Mouse (Mus musculus): Measurements from ENCODE around the gene Bag1.
A peak's percentile ranks its signal among the peaks of the same experiment; 100 is the strongest.

Bag1 gene

GRCm38 (mm10) chr4:40948160-40948708 is at the start of gene Bag1, which contains the start of gene Chmp5:
Gene Bag1 (minus strand): TSS chr4:40948294.
Gene Chmp5 (plus strand): TSS chr4:40948407.
- peak; percentile 97 for DNase-seq (ENCODE audit: low read depth, low spot score)
- peaks cover 5% of the 10 kb centered on the region; the same call in 1 of the 2 replicates for H3K36me3 ChIP-seq (ENCODE audit: control insufficient read depth, insufficient read depth, low read length, poor library complexity, severe bottlenecking)
- no peaks in the 10 kb centered on the region for H3K27me3 ChIP-seq (ENCODE audit: control insufficient read depth, insufficient read depth, low read length, poor library complexity, severe bottlenecking)

- no peaks in the 10 kb centered on the region for H3K27me3 ChIP-seq (ENCODE audit: control insufficient read depth, insufficient read depth, low read length, poor library complexity, severe bottlenecking)
- no peak for DNase-seq (ENCODE audit: low read depth, low spot score)
- H3K36me3 ChIP-seq (ENCODE audit: control insufficient read depth, insufficient read depth, low read length, poor library complexity, severe bottlenecking): peaks cover 15% of the 10 kb centered on the region; the same call in 1 of the 2 replicates
Observed at GRCm38 (mm10) chr4:40996302-40996701, 48.2 kb upstream of the Bag1 start.

DNA sequence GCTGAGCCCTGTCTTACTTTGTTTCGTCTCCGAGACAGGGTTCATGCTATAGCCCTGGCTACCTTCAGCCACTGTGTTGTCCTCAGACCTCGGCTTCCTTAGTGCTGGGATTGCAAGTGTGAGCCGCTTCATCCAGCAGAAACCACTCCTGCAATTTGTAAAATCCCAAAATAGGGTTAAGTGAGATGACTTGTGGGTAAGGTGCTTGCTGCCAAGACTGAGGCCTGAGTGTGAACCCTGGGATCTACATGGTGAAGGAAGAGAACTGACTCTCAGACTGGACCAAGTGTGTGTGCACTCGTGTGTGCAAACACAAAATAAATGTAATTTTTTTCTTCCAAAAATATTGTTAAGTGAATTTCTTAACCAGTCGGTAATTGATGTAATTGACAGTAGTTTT is 41.5 kb upstream of the Bag1 start:
- Histone ChIP-seq H3K36me3 (ENCODE audit: control insufficient read depth, insufficient read depth, low read length, poor library complexity, severe bottlenecking) (peaks cover 22% of the 10 kb centered on the region), H3K27me3 (ENCODE audit: control insufficient read depth, insufficient read depth, low read length, poor library complexity, severe bottlenecking) (no peaks in the 10 kb centered on the region)
- no peak for DNase-seq (ENCODE audit: low read depth, low spot score)

DNA sequence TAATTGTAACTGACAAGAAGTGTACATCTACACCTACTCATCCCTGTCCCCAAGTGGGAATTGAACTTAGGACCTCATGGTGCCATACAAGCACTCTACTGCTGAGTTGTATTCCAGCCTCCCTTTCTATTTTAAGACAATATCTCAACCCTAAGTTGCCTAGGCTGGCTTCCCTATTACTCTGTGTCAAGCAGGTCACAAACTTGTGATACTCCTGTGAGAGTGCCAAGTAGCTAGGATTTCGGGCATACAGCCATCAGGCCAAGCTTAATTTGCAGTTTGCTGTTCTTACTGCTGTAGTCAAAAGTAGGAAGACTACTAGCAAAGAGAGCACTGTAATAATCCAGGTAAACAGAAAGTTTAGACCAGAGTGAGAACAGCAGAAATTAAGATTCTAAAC is 35.6 kb upstream of the Bag1 start:
- peaks cover 24% of the 10 kb centered on the region; the same call in 1 of the 2 replicates for H3K36me3 ChIP-seq (ENCODE audit: control insufficient read depth, insufficient read depth, low read length, poor library complexity, severe bottlenecking)
- no peaks in the 10 kb centered on the region for H3K27me3 ChIP-seq (ENCODE audit: control insufficient read depth, insufficient read depth, low read length, poor library complexity, severe bottlenecking)
- DNase-seq (ENCODE audit: low read depth, low spot score): no peak

DNA sequence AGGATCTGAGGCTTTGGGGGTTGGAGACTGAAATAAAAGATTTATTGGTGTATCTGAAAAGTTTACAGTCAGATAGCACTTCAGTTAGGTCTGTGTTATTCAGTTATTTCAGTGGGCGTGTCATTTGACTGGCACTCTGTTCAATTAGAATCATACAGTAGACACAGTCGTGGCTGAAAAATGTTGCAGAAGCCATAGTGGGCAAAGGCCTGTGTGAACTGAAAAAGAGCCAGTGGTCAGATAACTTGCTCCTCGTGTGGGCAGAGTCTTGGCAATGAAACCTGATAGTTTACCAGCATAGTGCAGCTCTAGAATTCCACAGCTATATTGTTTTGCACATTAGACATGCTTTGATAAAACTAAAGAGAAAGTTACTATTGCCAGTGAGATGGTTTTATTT is 34.4 kb upstream of the Bag1 start:
- Histone ChIP-seq H3K36me3 (ENCODE audit: control insufficient read depth, insufficient read depth, low read length, poor library complexity, severe bottlenecking) (peaks cover 22% of the 10 kb centered on the region; the same call in 1 of the 2 replicates), H3K27me3 (ENCODE audit: control insufficient read depth, insufficient read depth, low read length, poor library complexity, severe bottlenecking) (no peaks in the 10 kb centered on the region)
- DNase-seq (ENCODE audit: low read depth, low spot score): no peak

- peaks cover 22% of the 10 kb centered on the region; the same call in 1 of the 2 replicates for H3K36me3 ChIP-seq (ENCODE audit: control insufficient read depth, insufficient read depth, low read length, poor library complexity, severe bottlenecking)
- no peaks in the 10 kb centered on the region for H3K27me3 ChIP-seq (ENCODE audit: control insufficient read depth, insufficient read depth, low read length, poor library complexity, severe bottlenecking)
- no peak for DNase-seq (ENCODE audit: low read depth, low spot score)
Observed at GRCm38 (mm10) chr4:40979430-40979829, 31.3 kb upstream of the Bag1 start.

- peaks cover 19% of the 10 kb centered on the region; the same call in 1 of the 2 replicates for H3K36me3 ChIP-seq (ENCODE audit: control insufficient read depth, insufficient read depth, low read length, poor library complexity, severe bottlenecking)
- H3K27me3 ChIP-seq (ENCODE audit: control insufficient read depth, insufficient read depth, low read length, poor library complexity, severe bottlenecking): no peaks in the 10 kb centered on the region
- DNase-seq (ENCODE audit: low read depth, low spot score): no peak
Observed at GRCm38 (mm10) chr4:40976651-40977050, 28.6 kb upstream of the Bag1 start.

DNA sequence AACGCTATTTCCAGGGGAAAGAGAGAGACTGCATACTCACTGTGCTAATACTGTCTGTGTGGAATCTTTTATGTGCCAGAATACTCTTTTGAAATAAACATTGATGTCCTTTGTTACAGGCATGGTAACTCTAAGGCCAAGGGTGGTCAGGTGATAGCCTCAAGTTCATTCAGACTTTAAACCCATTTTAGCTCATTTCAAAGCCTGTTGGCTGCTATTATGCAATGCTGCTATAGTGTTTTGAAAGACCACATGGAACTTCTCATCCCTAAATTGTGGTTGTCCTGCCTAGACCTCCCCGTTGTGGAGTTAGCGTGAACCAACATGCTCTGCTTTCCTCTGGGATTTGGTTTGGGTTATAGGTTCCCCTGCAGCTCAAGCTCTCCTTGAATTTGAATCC is 27.6 kb upstream of the Bag1 start:
- Histone ChIP-seq H3K36me3 (ENCODE audit: control insufficient read depth, insufficient read depth, low read length, poor library complexity, severe bottlenecking) (peaks cover 15% of the 10 kb centered on the region; the same call in 1 of the 2 replicates), H3K27me3 (ENCODE audit: control insufficient read depth, insufficient read depth, low read length, poor library complexity, severe bottlenecking) (no peaks in the 10 kb centered on the region)
- no peak for DNase-seq (ENCODE audit: low read depth, low spot score)

DNA sequence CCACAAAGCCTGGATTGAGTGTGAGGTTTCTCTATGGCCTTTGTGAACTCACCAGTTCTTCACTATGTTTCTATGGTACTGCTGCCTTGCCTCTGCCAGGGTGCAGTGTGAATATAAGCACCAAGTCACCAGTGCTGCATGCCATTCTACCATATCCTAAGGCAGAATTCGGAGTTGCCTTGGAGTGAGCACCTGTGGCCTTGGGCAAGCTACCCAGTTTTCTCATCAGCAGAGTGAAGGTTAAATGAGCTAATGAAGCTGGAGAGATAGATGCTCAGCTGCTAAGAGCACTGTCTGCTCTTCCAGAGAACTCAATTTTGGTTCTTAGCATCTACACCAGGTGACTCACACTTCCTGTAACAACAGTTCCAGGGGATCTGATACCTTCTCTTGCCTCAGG is 25.9 kb upstream of the Bag1 start:
- Histone ChIP-seq H3K36me3 (ENCODE audit: control insufficient read depth, insufficient read depth, low read length, poor library complexity, severe bottlenecking) (peaks cover 9% of the 10 kb centered on the region; the same call in 1 of the 2 replicates), H3K27me3 (ENCODE audit: control insufficient read depth, insufficient read depth, low read length, poor library complexity, severe bottlenecking) (no peaks in the 10 kb centered on the region)
- DNase-seq (ENCODE audit: low read depth, low spot score): no peak

GRCm38 (mm10) chr4:40971744-40972143 is 23.6 kb upstream of the Bag1 start:
- Histone ChIP-seq H3K27me3 (ENCODE audit: control insufficient read depth, insufficient read depth, low read length, poor library complexity, severe bottlenecking) (no peaks in the 10 kb centered on the region), H3K36me3 (ENCODE audit: control insufficient read depth, insufficient read depth, low read length, poor library complexity, severe bottlenecking) (peaks cover 3% of the 10 kb centered on the region; the same call in 1 of the 2 replicates)
- DNase-seq (ENCODE audit: low read depth, low spot score): peak; percentile 80

DNA sequence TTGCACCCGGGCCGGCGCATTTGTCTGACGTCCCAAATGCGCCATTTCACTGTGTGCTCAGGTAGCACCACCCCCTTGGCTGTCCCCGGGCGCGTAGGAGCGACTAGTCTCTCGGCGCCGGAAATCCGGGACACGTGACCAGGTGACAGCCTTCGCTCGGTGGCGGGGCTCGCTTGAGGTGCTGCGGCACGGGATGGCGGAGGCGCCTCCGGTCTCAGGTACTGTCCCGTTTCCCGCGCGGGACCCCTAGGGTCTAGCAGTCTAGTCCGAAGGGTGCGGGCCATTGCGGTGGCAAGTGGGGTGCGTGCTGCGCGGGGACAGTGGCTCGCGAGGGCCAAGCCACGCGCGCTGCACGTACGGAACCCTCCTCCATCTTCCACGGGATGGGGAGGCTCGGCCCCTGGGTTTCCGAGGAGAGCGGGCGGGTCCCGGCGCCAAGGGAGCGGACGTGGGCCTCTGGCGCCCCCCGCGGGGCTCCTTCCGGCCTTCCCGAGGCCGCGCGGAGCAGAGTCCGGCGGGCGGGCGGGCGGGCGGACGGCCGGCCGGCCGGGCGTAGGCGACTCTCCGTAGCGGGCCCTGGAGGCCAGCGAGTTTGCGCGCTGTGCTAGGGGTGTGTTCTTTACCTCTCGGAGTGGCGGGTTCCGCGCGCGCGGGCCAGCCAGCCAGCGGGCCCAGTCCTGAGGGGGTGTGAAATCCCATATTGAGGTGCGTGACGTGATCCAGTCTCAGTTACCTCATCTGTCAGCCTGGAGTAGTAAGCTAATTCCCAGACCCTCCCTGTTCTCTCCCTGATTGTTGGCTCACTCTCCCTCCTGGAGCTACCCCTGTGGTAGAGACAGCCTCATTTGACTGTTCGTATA is 23.0 kb upstream of the Bag1 start, which contains the start of gene Nfx1:
Gene Nfx1, plus strand, starts transcription at position 65 of the 860 bp plus-strand sequence.
- Histone ChIP-seq H3K27me3 (ENCODE audit: control insufficient read depth, insufficient read depth, low read length, poor library complexity, severe bottlenecking) (no peaks in the 10 kb centered on the region), H3K36me3 (ENCODE audit: control insufficient read depth, insufficient read depth, low read length, poor library complexity, severe bottlenecking) (no peaks in the 10 kb centered on the region)
- peak; percentile 96 for DNase-seq (ENCODE audit: low read depth, low spot score)

- H3K27me3 ChIP-seq (ENCODE audit: control insufficient read depth, insufficient read depth, low read length, poor library complexity, severe bottlenecking): no peaks in the 10 kb centered on the region
- DNase-seq (ENCODE audit: low read depth, low spot score): no peak
- 0 out of 2 replicates have a peak, but pooled peaks cover 2% of the 10 kb centered on the region for H3K36me3 ChIP-seq (ENCODE audit: control insufficient read depth, insufficient read depth, low read length, poor library complexity, severe bottlenecking)
Observed at GRCm38 (mm10) chr4:40970592-40970841, 22.4 kb upstream of the Bag1 start.

GRCm38 (mm10) chr4:40969781-40970591 is 21.9 kb upstream of the Bag1 start:
- peak; percentile 42 for DNase-seq (ENCODE audit: low read depth, low spot score)
- 0 out of 2 replicates have a peak, but pooled peaks cover 2% of the 10 kb centered on the region for H3K36me3 ChIP-seq (ENCODE audit: control insufficient read depth, insufficient read depth, low read length, poor library complexity, severe bottlenecking)
- H3K27me3 ChIP-seq (ENCODE audit: control insufficient read depth, insufficient read depth, low read length, poor library complexity, severe bottlenecking): no peaks in the 10 kb centered on the region

DNA sequence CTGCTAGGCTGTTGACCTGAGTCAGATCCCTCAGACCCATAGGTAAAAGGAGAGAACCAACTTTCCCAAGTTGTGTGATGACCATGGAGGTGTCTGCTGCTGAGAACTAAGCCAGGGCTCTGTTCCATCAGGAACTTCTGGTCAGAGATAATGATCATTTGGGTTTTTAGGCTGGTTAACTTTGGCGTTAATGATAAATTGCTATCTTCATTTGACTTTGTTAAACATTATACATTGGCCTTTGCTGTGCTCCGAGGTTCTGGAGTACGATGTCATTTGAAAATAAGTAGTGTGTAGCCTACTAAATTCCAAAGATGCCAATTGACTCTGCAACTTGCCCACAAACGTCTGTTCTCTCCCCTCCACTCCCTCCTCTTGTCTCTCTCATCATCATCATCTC is 21.1 kb upstream of the Bag1 start:
- Histone ChIP-seq H3K36me3 (ENCODE audit: control insufficient read depth, insufficient read depth, low read length, poor library complexity, severe bottlenecking) (peaks cover 4% of the 10 kb centered on the region; the same call in 1 of the 2 replicates), H3K27me3 (ENCODE audit: control insufficient read depth, insufficient read depth, low read length, poor library complexity, severe bottlenecking) (no peaks in the 10 kb centered on the region)
- no peak for DNase-seq (ENCODE audit: low read depth, low spot score)
